Mouse (Mus musculus): Measurements from ENCODE around the gene Dnah7b.
"Not testable (repeated sequence)": the region's sequence is repeated elsewhere in the genome, so short reads cannot be mapped to it uniquely, and the experiment has no call there.

Dnah7b gene

GRCm38 (mm10) chr1:46325942-46326341 lies 259.8 kb downstream of the Dnah7b start:
- not testable (repeated sequence) for DNase-seq

DNA sequence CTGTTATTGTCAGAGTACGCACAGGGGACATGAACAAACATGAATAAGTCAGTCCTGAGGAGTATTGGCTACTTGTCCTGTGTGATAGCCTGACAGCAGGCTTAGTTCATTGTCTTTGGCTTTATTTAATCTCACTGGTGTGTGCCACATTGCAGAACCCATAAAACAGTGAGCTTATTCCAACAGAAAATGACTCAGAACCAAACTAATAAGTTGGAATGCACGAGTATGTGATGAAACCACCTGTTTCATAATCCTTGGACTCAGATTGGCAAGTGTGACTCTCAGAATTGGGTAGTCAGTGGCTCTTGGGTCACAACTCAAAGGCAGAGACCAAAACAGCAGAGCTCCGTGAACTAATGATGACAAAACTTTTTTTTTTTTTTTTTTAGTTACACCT lies 279.2 kb downstream of the Dnah7b start:
- DNase-seq, result not testable (repeated sequence)

DNA sequence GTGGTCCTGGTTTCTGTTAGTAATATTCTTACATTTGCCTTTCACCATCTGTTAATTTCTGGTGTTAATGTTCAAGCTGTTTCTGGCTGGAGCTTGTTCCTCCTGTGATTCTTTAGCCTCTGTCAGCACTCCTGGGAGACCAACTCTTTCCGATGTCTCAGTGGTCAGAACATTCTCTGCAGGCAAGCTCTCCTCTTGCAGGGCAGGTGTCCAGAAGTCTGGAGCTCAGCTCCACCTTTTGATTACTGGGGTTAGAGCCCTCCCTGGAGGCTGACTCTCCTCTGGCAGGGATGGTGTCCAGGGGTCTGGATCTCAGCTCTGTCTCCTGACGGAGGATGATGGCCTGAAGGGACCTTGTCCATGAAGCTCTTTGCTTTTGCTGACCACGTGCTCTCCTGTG lies 314.5 kb downstream of the Dnah7b start:
- not testable (repeated sequence) for DNase-seq

DNA sequence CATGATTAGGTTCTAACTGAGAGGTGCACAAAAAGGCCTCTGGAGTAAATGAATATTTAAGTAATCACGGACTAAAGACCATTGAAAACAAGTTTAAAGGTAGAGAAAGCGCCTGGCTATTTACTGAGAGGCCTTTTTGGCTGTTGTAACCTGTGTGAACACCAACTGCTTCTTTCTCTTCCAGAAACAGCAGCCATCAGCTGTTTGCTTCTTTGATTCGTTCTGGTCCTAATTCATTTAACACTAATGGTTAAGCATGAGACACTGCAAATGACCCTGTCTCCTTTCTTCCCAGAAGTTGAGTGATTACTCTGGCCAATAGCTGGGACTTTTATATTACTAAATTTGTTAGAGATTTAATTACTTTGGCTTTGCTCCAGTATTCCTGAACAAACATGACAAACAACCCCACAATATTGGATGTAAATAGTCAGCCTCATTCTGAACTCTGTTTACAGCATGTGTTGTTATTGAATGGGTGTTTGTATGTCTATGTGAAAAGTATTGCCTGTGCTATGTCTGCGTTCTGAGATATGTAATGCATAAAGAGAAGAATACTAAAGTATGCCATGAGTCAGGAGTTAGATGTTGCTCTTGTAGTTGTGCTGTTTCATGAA lies 328.7 kb downstream of the Dnah7b start:
- DNase-seq, result not testable (repeated sequence)

GRCm38 (mm10) chr1:46408324-46409115 lies 342.4 kb downstream of the Dnah7b start:
- no peak for DNase-seq

DNA sequence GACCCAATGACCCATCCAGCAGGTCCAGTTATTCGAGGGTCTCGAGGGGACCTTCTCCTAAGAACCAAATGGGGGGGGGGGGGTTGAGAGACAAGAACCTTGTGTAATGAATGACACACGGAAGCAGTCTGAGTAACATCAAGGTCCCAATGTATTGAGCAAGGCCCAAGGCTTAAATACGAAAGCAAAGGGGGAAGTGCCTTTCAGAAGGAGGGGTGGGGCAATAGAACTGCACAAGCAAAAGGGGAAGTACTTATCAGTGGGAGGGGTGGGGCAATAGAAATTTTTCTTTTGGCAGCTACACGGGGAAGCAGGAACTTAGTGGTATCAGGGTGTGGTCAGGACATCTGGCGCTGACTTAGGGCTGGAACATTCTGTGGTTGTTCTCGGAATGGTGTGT lies 348.7 kb downstream of the Dnah7b start:
- not testable (repeated sequence) for DNase-seq

GRCm38 (mm10) chr1:46416946-46417345 lies 350.8 kb downstream of the Dnah7b start:
- DNase-seq, result not testable (repeated sequence)

DNA sequence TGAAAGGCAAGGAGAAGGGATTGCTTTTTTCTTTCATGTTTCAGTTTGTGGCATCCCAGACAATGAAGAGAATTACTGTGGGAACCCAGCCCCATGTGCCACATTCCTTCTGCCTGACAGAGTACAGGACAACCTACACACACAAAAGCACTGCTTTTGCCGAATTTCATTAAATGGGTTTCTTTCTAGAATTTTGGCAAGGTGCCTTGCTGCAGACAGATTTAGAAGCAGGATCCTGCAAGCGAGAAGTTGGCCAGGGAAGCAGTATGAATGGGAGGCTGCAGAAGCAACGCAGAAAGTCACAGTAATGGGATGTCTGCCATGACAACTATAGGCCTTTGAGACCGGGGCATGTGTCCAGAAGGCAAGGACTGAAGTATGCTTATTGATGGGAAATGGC lies 352.9 kb downstream of the Dnah7b start:
- DNase-seq, result not testable (repeated sequence)

Data from liver (tissue).